Mouse (Mus musculus) embryo, embryonic 11.5 days (tissue): ENCODE measurements at regions not wholly inside any gene's neighbourhood (a gene's known extent, or its start where the extent isn't known, plus 50 kb on each side); places are given as distances from the start of the nearest gene placed in this dataset.
A peak's percentile ranks its signal among the peaks of the same experiment; 100 is the strongest.

Experiments
- DNase-seq: peaks from one replicate; pipeline ENCODE4 v3.0.0-alpha.2; 2012; ENCODE audit warnings: low read depth, low spot score

GRCm38 (mm10) chr16:51675101-51675500, 355.9 kb upstream of the Cblb start:
- DNase-seq, result no peak

- peak; percentile 11 for DNase-seq
Observed at GRCm38 (mm10) chr16:51675988-51676387, 355.0 kb upstream of the Cblb start.

DNA sequence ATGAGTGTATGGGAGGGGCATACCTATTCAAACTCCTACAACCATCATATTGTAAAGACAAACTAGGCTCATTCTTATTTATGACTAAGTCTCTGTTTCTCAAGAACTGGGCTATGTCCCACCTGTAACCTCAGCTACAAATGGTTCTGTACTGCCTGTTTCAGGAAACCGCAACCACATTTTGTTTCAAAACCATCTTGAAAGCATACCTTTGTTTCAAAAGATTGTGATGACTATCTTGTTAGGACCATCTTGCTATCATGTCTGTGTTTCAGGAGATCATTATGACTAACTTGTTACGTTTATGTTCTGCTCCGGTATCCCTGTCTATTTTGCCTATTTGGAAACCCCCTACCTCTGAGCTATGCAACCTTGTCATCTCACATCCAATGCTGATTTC, 340.2 kb upstream of the Cblb start:
- DNase-seq, result no peak

- DNase-seq, result no peak
Observed at GRCm38 (mm10) chr16:51705026-51705425, 326.0 kb upstream of the Cblb start.

DNA sequence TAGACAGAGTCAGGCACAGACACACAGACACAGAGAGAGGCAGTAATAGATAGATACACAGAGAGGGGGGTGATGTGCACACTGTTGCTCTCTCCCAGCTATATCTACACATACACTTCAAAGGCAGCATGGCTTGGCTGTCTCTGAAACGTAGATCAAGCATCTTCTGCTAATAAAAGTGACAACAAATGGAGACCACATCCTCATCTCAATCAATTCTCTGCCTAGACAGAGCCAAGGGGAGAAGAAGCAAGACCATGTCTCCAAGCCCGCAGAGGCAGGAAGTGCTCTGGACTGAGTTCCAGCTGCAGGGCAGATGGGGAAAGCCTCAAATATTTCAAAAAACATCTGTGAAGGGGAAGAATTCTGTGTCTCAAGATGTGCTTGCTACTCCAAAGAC, 312.3 kb upstream of the Cblb start:
- DNase-seq, result no peak

DNA sequence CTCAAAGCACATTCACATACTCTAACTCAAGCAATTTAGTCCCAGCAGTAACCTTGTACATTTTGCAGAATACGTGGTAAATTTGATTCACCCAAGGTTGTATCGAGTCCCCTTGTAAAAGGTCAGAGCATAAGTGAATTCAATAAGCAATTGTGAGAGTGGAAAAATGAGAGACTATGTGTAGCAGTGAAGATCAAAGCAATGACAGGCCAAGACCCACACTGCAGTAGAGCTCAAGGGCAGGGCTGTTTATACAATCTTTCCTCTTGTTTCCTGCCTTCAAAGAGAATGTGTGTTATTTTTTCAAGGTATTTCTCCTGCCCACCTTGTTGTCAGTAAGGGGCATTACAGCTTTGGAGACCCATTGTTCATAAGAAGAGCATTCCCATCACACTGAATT, 311.4 kb upstream of the Cblb start:
- DNase-seq, result no peak

DNA sequence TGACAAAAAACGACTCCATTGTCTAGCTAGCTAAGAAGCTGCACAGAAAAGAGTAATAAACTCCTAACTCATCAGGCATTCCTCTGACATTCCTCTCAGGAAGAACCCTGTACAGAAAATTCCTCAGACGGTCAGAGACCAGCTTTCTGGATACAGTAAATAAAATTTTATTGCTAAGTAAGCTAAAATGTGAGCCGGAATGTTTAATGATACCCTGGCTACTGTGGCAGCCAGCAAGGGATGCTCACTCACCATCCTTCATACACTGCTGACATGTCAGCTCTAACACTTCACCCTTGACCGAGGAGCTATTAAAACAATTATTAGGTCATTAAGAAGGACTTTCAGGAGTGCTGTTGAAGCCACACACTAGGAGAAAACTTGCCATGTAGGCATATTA, 308.3 kb upstream of the Cblb start:
- peak; percentile 3 for DNase-seq

- DNase-seq, result no peak
Observed at GRCm38 (mm10) chr16:51741875-51742274, 289.1 kb upstream of the Cblb start.

DNA sequence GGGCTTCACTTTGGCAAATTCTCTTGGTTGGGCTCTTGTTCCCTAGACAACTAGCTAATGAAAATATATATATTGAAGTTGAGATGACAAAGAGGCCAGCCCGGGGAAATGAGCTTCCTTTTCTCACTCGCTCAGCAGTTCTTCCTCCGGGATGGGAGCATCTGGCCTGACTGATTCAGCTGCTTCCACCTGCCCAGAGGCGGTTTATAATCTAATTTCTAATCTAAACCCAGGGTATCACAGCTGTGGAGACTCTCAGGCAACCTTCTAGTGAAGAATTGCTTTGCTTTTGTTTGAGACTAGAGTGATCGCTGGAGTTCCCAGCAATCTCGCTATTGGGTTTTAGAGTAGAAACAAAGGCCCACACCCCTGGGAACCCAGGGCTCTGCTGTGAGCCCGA, 279.1 kb upstream of the Cblb start:
- no peak for DNase-seq

DNA sequence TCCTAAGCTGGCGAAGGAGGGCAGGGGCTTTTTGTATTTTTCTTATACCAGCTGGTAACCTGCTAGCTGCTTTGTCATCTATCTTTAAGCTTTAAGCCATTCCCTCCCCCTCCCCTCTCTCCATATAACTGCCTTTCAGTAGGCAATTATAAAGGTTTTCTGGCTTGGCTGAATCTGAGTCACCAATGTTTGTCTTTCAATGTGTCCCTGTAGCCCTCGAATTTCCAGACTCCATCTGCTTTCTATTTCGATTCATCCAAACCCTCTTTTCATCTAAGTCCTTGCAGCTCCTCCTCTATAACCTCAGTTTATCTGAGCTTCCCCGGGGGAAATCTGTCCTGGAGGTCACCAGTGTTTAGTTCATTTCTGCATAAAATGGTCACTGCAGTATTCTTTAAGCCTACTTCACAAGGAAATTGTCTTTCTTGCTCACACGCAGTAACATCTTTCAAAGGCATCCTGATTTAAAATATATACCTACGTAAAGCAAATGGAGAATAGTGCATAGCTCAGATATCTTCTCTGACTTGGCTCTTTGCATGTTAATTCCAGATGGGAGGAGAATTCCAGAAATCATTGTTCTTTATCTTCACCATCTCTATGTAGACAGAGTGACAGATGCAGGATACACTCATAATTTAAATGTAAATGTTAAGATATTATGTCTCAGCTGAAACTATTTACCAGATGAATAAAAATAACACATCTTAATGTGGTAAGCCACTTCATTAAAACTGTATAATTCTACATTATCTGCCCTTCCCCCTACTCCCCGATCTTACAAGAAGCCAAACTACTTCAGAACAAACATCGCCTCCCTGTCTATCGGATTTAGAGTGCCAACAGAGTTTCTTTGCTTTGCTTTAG, 272.4 kb upstream of the Cblb start:
- no peak for DNase-seq

DNA sequence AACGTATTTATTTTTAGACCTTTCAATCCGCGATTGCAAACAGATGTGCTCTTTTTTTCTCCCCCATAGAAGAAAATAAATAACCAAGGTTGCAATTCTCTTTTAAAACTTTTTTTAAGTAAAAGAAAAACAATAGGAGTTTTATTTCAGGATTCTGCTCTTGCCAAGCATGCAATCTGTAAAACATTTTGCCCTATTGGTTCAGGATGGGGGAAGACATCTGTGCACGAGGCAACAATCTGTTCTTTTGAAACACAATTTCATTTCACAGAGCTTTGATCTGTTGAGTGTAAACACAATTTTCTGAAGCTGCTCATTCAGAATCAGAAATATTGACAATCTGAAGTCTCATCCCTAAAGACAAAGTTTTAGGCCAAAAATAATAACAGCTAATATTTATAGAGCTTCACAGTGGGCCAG, 271.8 kb upstream of the Cblb start:
- DNase-seq, result no peak

- DNase-seq, result no peak
Observed at GRCm38 (mm10) chr16:51767556-51767955, 263.5 kb upstream of the Cblb start.

GRCm38 (mm10) chr16:51778920-51779319, 252.1 kb upstream of the Cblb start:
- DNase-seq, result no peak

- no peak for DNase-seq
Observed at GRCm38 (mm10) chr16:51795003-51795402, 236.0 kb upstream of the Cblb start.

DNA sequence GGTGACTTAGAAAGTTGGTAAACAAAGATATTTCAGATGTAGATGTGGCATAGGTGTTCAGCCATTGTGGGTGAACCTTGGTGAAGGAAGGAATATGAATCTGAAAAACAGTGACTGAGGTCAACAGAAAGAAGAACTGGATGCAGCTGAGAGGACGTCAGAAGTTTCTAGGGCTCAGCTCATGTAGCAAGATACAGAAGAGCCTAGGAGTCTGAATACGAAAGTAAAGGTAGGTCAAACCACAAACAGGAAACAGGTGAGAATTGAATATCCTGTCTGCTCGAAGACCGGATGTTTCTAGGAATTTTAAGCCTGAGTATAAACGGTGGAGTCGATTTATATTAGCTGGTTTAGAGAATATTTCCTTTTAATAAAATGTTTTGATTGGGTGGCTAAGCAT, 223.7 kb upstream of the Cblb start:
- DNase-seq, result no peak

DNA sequence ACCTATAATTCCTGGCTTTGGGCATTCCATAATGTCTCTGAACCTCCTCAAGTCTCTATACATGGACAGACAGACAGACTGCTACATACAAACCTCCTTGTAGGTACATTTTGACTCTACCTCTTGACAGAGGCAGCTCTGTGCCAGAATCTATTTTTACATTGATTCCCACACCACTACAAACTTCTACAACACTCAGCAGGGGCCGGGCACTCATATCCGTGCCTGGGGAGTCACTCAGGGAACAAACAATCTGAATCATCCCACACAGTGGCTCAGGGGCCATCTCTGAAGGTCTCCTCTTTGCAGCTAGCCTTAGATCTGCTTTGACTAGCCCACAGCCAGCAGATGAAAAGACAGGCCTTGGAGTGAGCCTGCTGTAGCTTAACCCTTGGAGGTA, 221.9 kb upstream of the Cblb start:
- DNase-seq, result no peak

GRCm38 (mm10) chr16:51811073-51811472, 220.0 kb upstream of the Cblb start:
- no peak for DNase-seq

DNA sequence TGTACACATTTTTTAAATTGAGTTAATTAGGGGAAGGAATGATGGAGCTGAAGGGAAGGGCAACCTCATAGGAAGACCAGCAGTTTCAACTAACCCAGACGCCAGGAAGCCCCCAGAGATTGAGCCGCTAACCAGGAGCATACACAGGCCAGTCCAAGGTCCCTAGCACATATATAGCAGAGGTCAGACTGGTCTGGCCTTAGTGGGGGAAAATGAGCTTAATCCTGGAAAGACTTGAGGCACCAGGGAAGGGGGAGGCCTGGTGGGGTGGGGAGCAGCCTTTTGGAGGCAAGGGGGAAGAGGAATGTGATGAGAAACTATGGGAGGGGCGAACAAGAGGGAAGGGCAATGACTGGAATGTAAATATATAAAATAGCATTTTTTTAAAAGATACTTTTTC, 188.3 kb upstream of the Cblb start:
- no peak for DNase-seq

GRCm38 (mm10) chr16:51845539-51845938, 185.5 kb upstream of the Cblb start:
- no peak for DNase-seq

DNA sequence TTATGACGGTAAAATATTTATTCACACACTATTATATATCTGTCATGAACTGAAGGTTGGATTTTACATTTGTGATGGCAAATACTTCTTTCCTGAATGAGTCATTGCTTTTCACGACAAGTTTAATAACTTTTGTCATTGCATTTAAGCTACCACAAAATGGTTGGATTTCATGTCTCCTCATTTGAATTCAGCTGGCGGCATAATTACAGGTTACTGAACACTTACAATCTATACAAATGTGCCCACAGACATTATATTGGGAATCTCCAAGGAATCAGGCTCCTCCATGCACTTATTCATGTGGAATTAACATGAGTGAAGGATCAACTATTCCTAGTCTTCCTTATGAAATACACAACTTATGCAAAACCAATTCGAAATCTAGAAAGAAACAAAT, 150.3 kb upstream of the Cblb start:
- DNase-seq, result no peak

DNA sequence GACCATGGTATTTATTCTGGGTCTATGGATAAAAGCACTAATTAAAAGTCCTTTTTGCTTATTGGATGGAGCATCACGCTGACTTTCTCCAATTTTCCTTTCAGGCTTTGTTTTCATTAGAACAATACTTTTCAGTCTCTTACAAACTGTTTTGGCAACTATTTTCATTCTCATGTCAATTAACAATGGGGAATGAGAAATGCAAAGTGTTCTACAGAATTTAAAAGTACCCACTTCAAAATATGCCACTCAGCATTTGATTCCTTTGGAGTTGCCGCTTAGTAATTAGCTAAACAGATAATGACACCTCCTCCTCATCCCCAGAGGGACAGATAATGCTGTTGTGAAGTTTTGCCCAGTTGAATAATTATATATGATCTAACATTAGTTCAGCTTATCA, 149.9 kb upstream of the Cblb start:
- DNase-seq, result no peak

DNA sequence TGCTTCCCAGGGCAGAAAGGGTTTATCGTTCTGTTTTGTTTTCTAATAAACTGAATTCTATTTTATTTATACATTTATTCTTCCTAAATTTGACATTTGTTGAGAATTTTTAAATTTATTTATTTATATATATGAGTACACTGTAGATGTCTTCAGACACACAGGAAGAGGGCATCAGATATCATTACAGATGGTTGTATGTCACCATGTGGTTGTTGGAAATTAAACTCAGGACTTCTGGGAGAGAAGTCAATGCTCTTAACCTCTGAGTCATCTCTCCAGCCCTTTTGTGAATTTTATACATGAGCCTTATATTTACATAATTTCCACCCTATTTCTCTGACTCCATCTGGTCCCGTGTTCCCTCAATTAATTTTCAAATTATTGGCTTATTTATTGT, 147.2 kb upstream of the Cblb start:
- no peak for DNase-seq

GRCm38 (mm10) chr16:51887496-51887895, 143.5 kb upstream of the Cblb start:
- no peak for DNase-seq

- no peak for DNase-seq
Observed at GRCm38 (mm10) chr16:51905588-51905987, 125.4 kb upstream of the Cblb start.
